Mouse (Mus musculus) C2C12 (cell line): ENCODE data around the gene Ebf1.

Experiments
- CEBPB ChIP-seq: IDR thresholded peaks from one replicate; pipeline ENCODE4 v1.6.1; 2011; ENCODE audit warnings: low read depth, mild to moderate bottlenecking, control low read depth, moderate library complexity
- CTCF ChIP-seq: IDR thresholded peaks from one replicate; pipeline ENCODE4 v1.5.1; 2011; ENCODE audit not compliant: control insufficient read depth, insufficient read depth, insufficient read length
- MAX ChIP-seq: IDR thresholded peaks from one replicate; pipeline ENCODE4 v1.6.1; 2011; ENCODE audit warnings: mild to moderate bottlenecking, control low read depth
- MYOD1 ChIP-seq: IDR thresholded peaks from one replicate; pipeline ENCODE4 v1.6.1; 2011; ENCODE audit warnings: low read depth; ENCODE audit not compliant: control insufficient read depth, insufficient read length
- MYOG ChIP-seq: IDR thresholded peaks from one replicate; pipeline ENCODE4 v1.6.1; 2011; ENCODE audit not compliant: control insufficient read depth, insufficient read length; ENCODE audit errors: extremely low read depth
- USF1 ChIP-seq: IDR thresholded peaks from one replicate; pipeline ENCODE4 v1.6.1; 2011; ENCODE audit warnings: low read depth, mild to moderate bottlenecking, control low read depth, moderate library complexity

GRCm38 (mm10) chr11:44806589-44806988 is 189.5 kb downstream of the Ebf1 start:
- no peak for TF ChIP-seq CTCF
- TF ChIP-seq MYOD1 = no peak
- TF ChIP-seq USF1 = no peak
- TF ChIP-seq MYOG = no peak
- no peak for TF ChIP-seq CEBPB
- no peak for TF ChIP-seq MAX
